Mouse (Mus musculus) lung, postnatal 25 days (tissue): ENCODE data around the gene Angel2.

ENCODE experiments used
- DNase-seq: peaks from one replicate; pipeline ENCODE4 v3.0.0; 2022; ENCODE audit warnings: low spot score

Angel2 gene

DNA sequence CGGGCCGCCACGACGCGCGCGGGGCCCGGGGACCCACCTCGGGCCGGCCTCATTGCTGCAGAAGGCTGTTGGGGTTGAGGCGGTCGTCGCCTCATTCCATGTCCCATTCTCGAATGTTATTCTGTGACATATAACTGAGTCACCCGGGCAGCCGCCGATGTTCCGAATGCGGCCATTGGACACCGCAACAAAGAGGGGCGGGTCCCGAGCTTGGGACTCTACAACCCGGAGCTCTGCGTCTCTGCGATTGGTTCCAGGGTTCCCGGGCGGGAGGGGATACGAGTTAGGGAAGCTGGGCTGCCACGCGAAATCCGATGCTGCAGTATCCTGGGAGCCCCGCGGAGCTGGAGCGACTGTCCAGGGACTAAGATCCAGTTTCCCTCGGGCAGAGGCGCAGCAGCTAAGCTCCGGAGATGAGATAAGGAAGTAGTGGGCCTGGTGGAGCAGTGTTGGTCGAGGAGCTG lies 54.2 kb downstream of the Angel2 start, which contains the start of gene Vash2:
Gene Vash2, minus strand, starts transcription at position 197 of the 464 bp plus-strand sequence.
- peak; percentile 73 for DNase-seq

GRCm38 (mm10) chr1:190980470-190980869 lies 55.6 kb downstream of the Angel2 start:
- no peak for DNase-seq

DNA sequence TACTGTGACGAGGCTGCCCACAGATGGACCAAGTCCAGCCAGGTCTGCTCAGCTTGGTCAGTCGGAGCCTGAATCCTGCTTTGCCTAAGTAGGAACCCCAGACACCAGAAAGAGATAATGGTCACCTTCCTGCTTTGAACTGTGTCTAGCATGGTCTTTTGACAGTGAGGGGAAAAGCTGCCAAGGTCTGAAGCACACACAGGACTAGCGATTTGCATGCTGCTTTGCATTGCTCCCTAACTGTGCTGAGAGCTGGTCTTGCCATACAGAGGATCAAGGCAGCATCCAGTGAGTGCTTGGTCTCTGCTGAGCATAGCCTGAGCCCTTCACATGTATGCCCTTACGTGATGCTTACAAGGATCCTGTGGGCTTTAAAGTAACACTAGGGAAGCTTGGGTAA lies 56.5 kb downstream of the Angel2 start:
- DNase-seq = no peak

DNA sequence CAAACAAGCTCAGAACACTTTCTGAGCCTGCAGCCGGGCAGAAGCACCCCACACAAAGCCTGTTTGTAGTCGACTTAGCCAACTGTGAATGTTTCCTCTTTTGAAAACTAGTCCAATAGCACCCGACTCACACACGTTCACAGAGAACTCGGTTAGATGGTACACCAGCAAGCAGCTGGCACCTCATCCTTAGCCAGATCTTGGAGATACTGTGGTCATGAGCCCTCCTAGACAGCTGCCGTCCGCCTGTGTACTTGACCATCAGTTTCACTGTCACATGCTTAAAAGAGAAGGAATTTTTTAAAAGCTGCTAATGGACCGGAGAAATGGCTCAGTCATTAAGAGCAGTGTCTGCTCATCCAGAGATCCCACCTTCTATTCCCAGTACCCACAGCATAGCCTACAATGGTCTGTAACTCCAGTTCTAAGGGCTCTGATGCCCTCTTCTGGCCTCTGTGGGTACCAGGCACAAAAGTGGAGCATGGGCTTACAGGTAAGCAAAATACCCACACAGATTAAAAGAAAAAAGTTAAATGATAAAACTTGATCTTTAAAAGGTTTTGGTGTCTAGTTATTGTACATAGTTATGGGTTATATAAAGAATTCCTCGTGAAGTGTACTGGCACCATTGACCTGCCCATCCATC lies 64.6 kb downstream of the Angel2 start:
- no peak for DNase-seq

- DNase-seq = peak; percentile 12
These were observed 70.6 kb downstream of the Angel2 start for GRCm38 (mm10) chr1:190995548-190995947.

- no peak for DNase-seq
These were observed 71.5 kb downstream of the Angel2 start for GRCm38 (mm10) chr1:190996346-190996877.
